Mouse (Mus musculus): ENCODE measurements at regions not wholly inside any gene's neighbourhood (a gene's known extent, or its start where the extent isn't known, plus 50 kb on each side); places are given as distances from the start of the nearest gene placed in this dataset.

GRCm38 (mm10) chr10:54601993-54602392 is 525.6 kb upstream of the Man1a start:
- DNase-seq (ENCODE audit: low read depth, low spot score): no peak

GRCm38 (mm10) chr10:54595072-54595471 is 518.7 kb upstream of the Man1a start:
- DNase-seq (ENCODE audit: low read depth, low spot score): peak; percentile 6

- DNase-seq (ENCODE audit: low read depth, low spot score): peak; percentile 32
Observed at GRCm38 (mm10) chr10:54558636-54559035, 482.2 kb upstream of the Man1a start.

- no peak for DNase-seq (ENCODE audit: low read depth, low spot score)
Observed at GRCm38 (mm10) chr10:54551734-54552397, 475.5 kb upstream of the Man1a start.

- no peak for DNase-seq (ENCODE audit: low read depth, low spot score)
Observed at GRCm38 (mm10) chr10:54550665-54551064, 474.3 kb upstream of the Man1a start.

GRCm38 (mm10) chr10:54548977-54549376 is 472.6 kb upstream of the Man1a start:
- DNase-seq (ENCODE audit: low read depth, low spot score): no peak

GRCm38 (mm10) chr10:54548526-54548925 is 472.1 kb upstream of the Man1a start:
- DNase-seq (ENCODE audit: low read depth, low spot score): no peak

GRCm38 (mm10) chr10:54532581-54532980 is 456.2 kb upstream of the Man1a start:
- DNase-seq (ENCODE audit: low read depth, low spot score): no peak

- no peak for DNase-seq (ENCODE audit: low read depth, low spot score)
Observed at GRCm38 (mm10) chr10:54510776-54511175, 434.4 kb upstream of the Man1a start.

GRCm38 (mm10) chr10:54509766-54510165 is 433.4 kb upstream of the Man1a start:
- no peak for DNase-seq (ENCODE audit: low read depth, low spot score)
